Mouse (Mus musculus) granulocyte monocyte progenitor cell, adult 5-6 weeks (primary cell): Measurements from ENCODE around the gene Fanca. TPM values are rescaled to one million over a fixed set of nuclear protein-coding genes. Genes with fewer than 3 reads are reported as not detected.
A peak's percentile ranks its signal among the peaks of the same experiment; 100 is the strongest.
"Not testable (repeated sequence)": the region's sequence is repeated elsewhere in the genome, so short reads cannot be mapped to it uniquely, and the experiment has no call there.

ENCODE experiments used
- ATAC-seq: replicated peaks from 2 replicates; pipeline ENCODE4 v1.8.0; 2016; ENCODE audit warnings: mild to moderate bottlenecking, moderate TSS enrichment, inconsistent platforms; ENCODE audit not compliant: poor library complexity, severe bottlenecking
- total RNA-seq, 2 experiments: library from RNA; stranded (forward) in 1 of 2; stranded (reverse) in 1 of 2; fragments of 200-712, 200-1000 nt in 1 of 2; fragments of >200 nt in 1 of 2; fragmentation: Nextera tagmentation in 1 of 2; gene quantifications; 2 replicates each; pipeline ENCODE4 v1.2.3; 2014 to 2017

Gene Fanca
- total RNA-seq, 2 experiments from 2014 or later = 30.2 to 70.0 TPM

GRCm38 (mm10) chr8:123331810-123332209 lies 13.4 kb upstream of the Fanca start:
- ATAC-seq = no peak

GRCm38 (mm10) chr8:123331301-123331700 lies 12.9 kb upstream of the Fanca start:
- 0 out of 2 replicates have a peak, but pooled peaks have one; percentile 11 for ATAC-seq

GRCm38 (mm10) chr8:123330701-123331100 lies 12.3 kb upstream of the Fanca start:
- ATAC-seq = no peak

GRCm38 (mm10) chr8:123329961-123330360 lies 11.6 kb upstream of the Fanca start:
- ATAC-seq = no peak

- ATAC-seq = peak; percentile 21; the same call in 1 of the 2 replicates
These were observed 11.0 kb upstream of the Fanca start for GRCm38 (mm10) chr8:123329350-123329749.

GRCm38 (mm10) chr8:123328552-123328951 lies 10.2 kb upstream of the Fanca start:
- no peak for ATAC-seq

GRCm38 (mm10) chr8:123319522-123320164 lies 1.3 kb upstream of the Fanca start:
- ATAC-seq = no peak

- peak; percentile 55 for ATAC-seq
These were observed 452 bp downstream of the Fanca start for GRCm38 (mm10) chr8:123317781-123318466.

- no peak for ATAC-seq
These were observed 9.6 kb downstream of the Fanca start for GRCm38 (mm10) chr8:123308738-123309137.

- no peak for ATAC-seq
These were observed 20.1 kb downstream of the Fanca start for GRCm38 (mm10) chr8:123298301-123298700.

GRCm38 (mm10) chr8:123292785-123293184 lies 25.6 kb downstream of the Fanca start:
- ATAC-seq = no peak

GRCm38 (mm10) chr8:123292281-123292680 lies 26.1 kb downstream of the Fanca start:
- ATAC-seq = no peak

- ATAC-seq = no peak
These were observed 26.7 kb downstream of the Fanca start for GRCm38 (mm10) chr8:123291716-123292115.

- ATAC-seq = no peak
These were observed 27.7 kb downstream of the Fanca start for GRCm38 (mm10) chr8:123290679-123291078.

GRCm38 (mm10) chr8:123290166-123290565 lies 28.2 kb downstream of the Fanca start:
- peak; percentile 73; the same call in 1 of the 2 replicates for ATAC-seq

- no peak for ATAC-seq
These were observed 31.0 kb downstream of the Fanca start for GRCm38 (mm10) chr8:123287362-123287761.

GRCm38 (mm10) chr8:123284493-123284892 lies 33.9 kb downstream of the Fanca start:
- ATAC-seq = no peak

GRCm38 (mm10) chr8:123283991-123284390 lies 34.4 kb downstream of the Fanca start:
- ATAC-seq = no peak

GRCm38 (mm10) chr8:123282994-123283393 lies 35.4 kb downstream of the Fanca start:
- ATAC-seq = not testable (repeated sequence)

GRCm38 (mm10) chr8:123280302-123281094 lies 37.9 kb downstream of the Fanca start:
- ATAC-seq = peak; percentile 89

- peak; percentile 63 for ATAC-seq
These were observed 38.5 kb downstream of the Fanca start for GRCm38 (mm10) chr8:123279828-123280227.
